Mouse (Mus musculus): ENCODE data around the gene Arhgef10l.

DNA sequence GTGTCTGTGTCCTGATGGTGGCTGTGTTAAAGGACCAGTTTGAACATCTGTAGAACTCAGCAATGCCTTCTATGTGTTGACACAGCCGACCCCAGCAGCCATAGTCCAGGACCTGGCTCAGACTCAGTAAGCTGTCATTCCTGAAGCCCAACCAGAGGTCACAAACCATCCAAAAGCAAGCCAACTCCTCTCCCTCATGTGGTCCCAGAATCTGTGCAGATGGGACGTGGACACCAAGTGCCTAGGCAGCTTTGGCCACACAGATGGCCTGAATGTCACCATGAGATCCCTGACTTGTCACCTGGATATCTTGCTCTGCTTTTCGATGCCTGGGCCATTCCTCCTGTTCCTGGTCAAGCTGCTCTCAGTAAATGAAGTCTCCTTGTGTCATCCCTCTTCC is 20.2 kb downstream of the Arhgef10l start:
- no peak for TF ChIP-seq POLR2A (IDR thresholded peaks at IDR 0.05; ENCODE audit: control insufficient read depth, extremely low read depth, insufficient read depth, low read length, poor library complexity)
- no peak for TF ChIP-seq CTCF (IDR thresholded peaks at IDR 0.05; ENCODE audit: borderline replicate concordance, control insufficient read depth, extremely low read depth, insufficient read depth, low read length, poor library complexity)

All from thymus, adult 2 months (tissue).